Mouse (Mus musculus) layer of hippocampus, adult 9-11 months (tissue): ENCODE results near the gene Gcm2.
A peak's percentile ranks its signal among the peaks of the same experiment; 100 is the strongest.

ENCODE experiments used
- DNase-seq: peaks from one replicate; pipeline ENCODE4 v3.0.0; 2022

The Gcm2 gene

GRCm38 (mm10) chr13:41079421-41079780, 31.4 kb downstream of the Gcm2 start, which contains the start of gene Mak:
TSS of gene Mak (minus strand) at chr13:41079706.
- DNase-seq: peak; percentile 49

GRCm38 (mm10) chr13:41078690-41079420, 32.0 kb downstream of the Gcm2 start:
- no peak for DNase-seq

GRCm38 (mm10) chr13:41077921-41078320, 32.9 kb downstream of the Gcm2 start:
- no peak for DNase-seq

GRCm38 (mm10) chr13:41073819-41074218, 37.0 kb downstream of the Gcm2 start:
- DNase-seq: no peak

DNA sequence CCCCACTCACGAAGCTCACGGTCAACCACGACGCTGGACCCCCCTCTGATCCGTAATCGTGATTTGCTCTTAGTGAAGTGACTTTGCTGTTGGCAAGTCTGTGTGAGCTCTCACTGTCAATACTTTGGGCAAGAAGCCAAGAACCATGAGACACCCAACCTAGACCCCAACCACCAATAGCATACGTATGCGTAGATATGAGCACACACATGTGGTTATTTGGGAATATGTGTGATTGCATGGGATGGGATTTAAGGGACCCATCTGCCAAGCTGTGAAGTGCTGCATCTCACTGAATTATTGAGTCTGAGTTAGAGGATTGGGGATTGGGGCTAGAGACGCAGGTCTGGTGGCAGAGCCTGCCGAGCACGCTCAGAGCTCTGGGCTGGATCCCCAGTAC, 39.2 kb downstream of the Gcm2 start:
- no peak for DNase-seq

DNA sequence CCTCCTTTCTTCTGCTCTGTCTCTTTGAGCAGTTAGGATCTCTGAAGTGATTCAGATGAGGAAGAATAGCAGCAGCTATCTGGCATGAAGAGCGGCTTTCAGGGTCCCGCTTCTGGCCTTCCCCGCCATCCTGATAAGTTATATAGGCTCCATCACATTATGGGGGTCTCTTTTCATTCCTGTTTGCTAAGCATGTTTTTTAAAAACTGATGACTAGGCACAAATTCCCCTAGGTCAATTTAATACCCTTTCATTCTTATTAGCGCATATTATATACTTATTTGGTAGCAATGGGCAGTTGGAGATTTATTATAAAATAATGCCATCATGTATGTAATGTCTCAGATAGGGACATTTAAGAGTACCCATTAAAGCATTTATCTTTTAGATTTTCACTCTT, 43.2 kb downstream of the Gcm2 start:
- DNase-seq: no peak

DNA sequence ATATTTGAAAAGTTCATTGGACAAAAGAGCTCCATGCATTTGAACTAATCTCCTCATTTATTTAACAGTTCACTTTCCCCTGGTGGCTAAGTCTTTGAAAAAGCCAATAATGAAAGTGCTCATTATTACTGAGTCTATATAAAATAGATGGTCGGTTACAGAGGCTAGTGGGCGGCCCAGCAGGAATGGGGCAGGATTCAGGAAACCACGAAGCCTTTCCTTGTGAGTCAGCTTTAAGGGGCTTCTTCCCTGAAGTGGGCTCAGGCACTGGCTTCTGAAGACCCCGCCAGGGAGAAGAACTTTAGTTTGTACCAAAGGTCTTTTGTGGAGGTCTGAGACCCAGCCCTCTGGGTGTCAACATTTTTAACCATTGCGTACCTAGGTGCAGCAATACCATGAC, 58.9 kb downstream of the Gcm2 start:
- no peak for DNase-seq
